Mouse (Mus musculus) lung, postnatal 0 days (tissue): ENCODE data around the gene Haus7. TPM values are rescaled to one million over a fixed set of nuclear protein-coding genes. Genes with fewer than 3 reads are reported as not detected.
A peak's percentile ranks its signal among the peaks of the same experiment; 100 is the strongest.
"Not testable (repeated sequence)": the region's sequence is repeated elsewhere in the genome, so short reads cannot be mapped to it uniquely, and the experiment has no call there.

Experiments
- ATAC-seq: fragments of 200-750 bp; cut with Nextera tagmentation; 2 replicates; pipeline ENCODE4 v1.8.0; 2017; ENCODE audit warnings: moderate library complexity
- DNase-seq: peaks from one replicate; pipeline ENCODE4 v3.0.0-alpha.2; 2016; ENCODE audit warnings: low spot score
- H3K27ac ChIP-seq: fragments of 300-500 bp; sonication (generic); 2 replicates; pipeline ENCODE4 v1.5.1; 2014; ENCODE audit warnings: antibody characterized with exemption, mild to moderate bottlenecking, low read length, mixed read lengths
- H3K27me3 ChIP-seq: fragments of 300-500 bp; sonication (generic); replicated peaks from 2 replicates; pipeline ENCODE4 v1.6.1; 2014; ENCODE audit warnings: low read length, mixed read lengths; ENCODE audit not compliant: insufficient read depth
- H3K36me3 ChIP-seq: fragments of 300-500 bp; sonication (generic); 2 replicates; pipeline ENCODE4 v1.6.1; 2014; ENCODE audit warnings: low read length, mixed read lengths; ENCODE audit not compliant: insufficient read depth
- H3K4me1 ChIP-seq: fragments of 300-500 bp; sonication (generic); 2 replicates; pipeline ENCODE4 v1.6.1; 2014; ENCODE audit warnings: antibody characterized with exemption, low read depth, low read length, mixed read lengths; ENCODE audit not compliant: insufficient read depth
- H3K4me2 ChIP-seq: fragments of 300-500 bp; sonication (generic); replicated peaks from 2 replicates; pipeline ENCODE4 v1.6.1; 2014; ENCODE audit warnings: low read depth, mild to moderate bottlenecking, low read length, moderate library complexity, mixed read lengths
- H3K4me3 ChIP-seq: fragments of 300-500 bp; sonication (generic); 2 replicates; pipeline ENCODE4 v1.5.1; 2014; ENCODE audit warnings: low read depth, low read length
- H3K9ac ChIP-seq: fragments of 300-500 bp; sonication (generic); replicated peaks from 2 replicates; pipeline ENCODE4 v1.6.1; 2014; ENCODE audit warnings: low read depth, mild to moderate bottlenecking
- H3K9me3 ChIP-seq: fragments of 300-500 bp; sonication (generic); 2 replicates; pipeline ENCODE4 v1.6.1; 2016; ENCODE audit warnings: low read length, mixed read lengths
- CTCF ChIP-seq: IDR thresholded peaks from 2 replicates; pipeline ENCODE4 v1.5.1; 2016; ENCODE audit warnings: antibody characterized with exemption, mild to moderate bottlenecking
- EP300 ChIP-seq: IDR thresholded peaks from 2 replicates; pipeline ENCODE4 v1.6.1; 2016; ENCODE audit warnings: antibody characterized with exemption, mild to moderate bottlenecking, control low read depth
- WGBS: fragments of 180-500 bp; shearing (Covaris S2); extraction: QIAGEN DNeasy Blood & Tissue Kit; methylation state at CpG from one replicate; pipeline ENCODE4 v1.1.7; 2014; 5-methylcytosine and 5-hydroxymethylcytosine counted together
- polyA plus RNA-seq: library from polyadenylated mRNA; unstranded; fragments of >200 nt; fragmentation: Nextera tagmentation; extraction: Ambion mirVana; gene quantifications from 2 replicates; pipeline ENCODE4 v1.2.1, GENCODE M21; 2015

The Haus7 gene
- polyA plus RNA-seq, 1 experiment from 2014 or later: 31.8 TPM

DNA sequence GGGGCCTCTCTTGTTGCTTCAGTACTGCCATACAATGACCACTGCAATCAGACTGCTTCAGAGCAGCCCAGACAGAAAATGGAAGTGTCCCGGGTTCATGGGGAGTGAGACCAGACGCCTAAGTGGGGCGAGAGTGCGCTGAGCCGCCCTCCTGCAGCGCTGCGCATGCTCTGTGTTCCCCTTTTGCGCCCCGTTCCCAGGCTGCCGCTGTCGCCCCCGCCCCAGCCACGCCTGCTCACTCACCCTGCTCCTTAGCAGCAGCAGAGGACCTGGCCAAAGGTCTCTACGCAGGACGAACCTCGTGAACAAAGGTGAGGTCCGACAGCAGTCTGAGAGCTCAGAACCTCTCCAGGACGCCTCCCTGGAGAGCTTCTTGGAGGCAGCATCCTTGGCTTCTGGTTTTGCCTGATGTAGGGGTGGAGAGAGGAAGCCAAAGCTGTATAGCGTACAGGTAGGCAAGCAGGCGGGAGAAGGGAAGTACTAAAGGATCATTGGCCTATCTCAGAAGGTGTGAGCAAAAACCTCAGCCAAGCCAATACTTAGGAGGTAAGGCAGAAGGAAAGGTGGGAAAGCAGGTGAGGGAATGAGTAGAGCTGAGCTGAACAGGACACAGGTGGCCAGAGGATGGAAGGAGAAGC is 47.8 kb downstream of the Haus7 start, which contains the start of gene Zfp92:
Gene Zfp92, plus strand, starts transcription at position 217 of the 638 bp plus-strand sequence.
- Histone ChIP-seq H3K27ac (no peak within 1 kb of the TSS), H3K9ac (no peak within 1 kb of the TSS), H3K9me3 (no peaks in the 10 kb centered on the region), H3K4me3 (peak within 1 kb of the TSS; percentile 5; the same call in 1 of the 2 replicates), H3K36me3 (no peaks in the 10 kb centered on the region), H3K27me3 (no peaks in the 10 kb centered on the region), H3K4me1 (no peaks in the 10 kb centered on the region), H3K4me2 (peak within 1 kb of the TSS; percentile 50)
- WGBS: 28% methylated on average over 17 of the region's 20 CpGs
- DNase-seq (peak; percentile 5), ATAC-seq (no peak)
- TF ChIP-seq EP300 (no peak), CTCF (no peak)

GRCm38 (mm10) chrX:73401616-73402015 is 57.2 kb downstream of the Haus7 start:
- no peak for DNase-seq
- Histone ChIP-seq H3K36me3 (no peaks in the 10 kb centered on the region), H3K27ac (no peak overlapping the region), H3K9me3 (no peaks in the 10 kb centered on the region), H3K4me3 (no peak overlapping the region), H3K4me2 (no peak overlapping the region), H3K27me3 (no peaks in the 10 kb centered on the region), H3K4me1 (no peaks in the 10 kb centered on the region), H3K9ac (no peak overlapping the region)
- WGBS: 89% methylated on average over 12 of the region's 12 CpGs
- no peak for ATAC-seq
- TF ChIP-seq CTCF (no peak), EP300 (no peak)

DNA sequence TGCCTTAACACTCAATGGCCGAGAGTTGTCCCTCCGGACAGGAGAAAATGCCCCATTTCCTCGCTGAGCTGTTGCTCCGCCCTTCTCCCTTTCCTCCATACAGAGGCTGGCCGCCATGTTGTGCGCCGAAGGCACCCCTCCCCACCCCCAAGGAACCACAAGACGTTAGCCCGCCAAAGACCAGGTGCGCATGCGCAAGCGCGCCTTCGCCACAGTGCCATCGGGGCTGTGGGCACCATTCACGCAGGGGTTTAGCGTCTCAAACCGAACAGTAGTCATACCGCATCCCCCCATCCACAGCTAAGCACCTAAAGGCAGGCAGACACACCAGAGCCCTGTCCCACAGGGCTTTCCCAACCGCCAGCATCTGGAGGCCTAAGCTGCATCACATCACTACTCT is 57.9 kb downstream of the Haus7 start:
- Histone ChIP-seq H3K27me3 (no peaks in the 10 kb centered on the region), H3K36me3 (no peaks in the 10 kb centered on the region), H3K4me3 (no peak overlapping the region), H3K27ac (no peak overlapping the region), H3K9ac (no peak overlapping the region), H3K4me1 (no peaks in the 10 kb centered on the region), H3K9me3 (no peaks in the 10 kb centered on the region), H3K4me2 (no peak overlapping the region)
- no peak for DNase-seq
- TF ChIP-seq CTCF: no peak
- TF ChIP-seq EP300: no peak
- no peak for ATAC-seq
- 86% methylated on average over 12 of the region's 20 CpGs for WGBS

- H3K4me3 ChIP-seq: not testable (repeated sequence)
Observed at GRCm38 (mm10) chrX:73398636-73399035, 60.2 kb downstream of the Haus7 start, which contains the start of gene Gm18336. TSS of gene Gm18336 (minus strand) at chrX:73398736.

GRCm38 (mm10) chrX:73396446-73396845 is 62.4 kb downstream of the Haus7 start:
- ATAC-seq: no peak
- Histone ChIP-seq H3K4me3 (no peak overlapping the region), H3K4me1 (no peaks in the 10 kb centered on the region), H3K27ac (no peak overlapping the region), H3K27me3 (no peaks in the 10 kb centered on the region), H3K9me3 (no peaks in the 10 kb centered on the region), H3K36me3 (no peaks in the 10 kb centered on the region), H3K9ac (no peak overlapping the region), H3K4me2 (no peak overlapping the region)
- TF ChIP-seq CTCF (no peak), EP300 (no peak)
- DNase-seq: no peak
- WGBS: 69% methylated on average over 1 of the region's 1 CpGs

More at GRCm38 (mm10) chrX:73398636-73399035, 60.2 kb downstream of the Haus7 start, which contains the start of gene Gm18336:
- not testable (repeated sequence) for H3K4me2 ChIP-seq, DNase-seq, H3K9ac ChIP-seq, ATAC-seq, H3K9me3 ChIP-seq, H3K4me1 ChIP-seq, H3K27ac ChIP-seq, H3K27me3 ChIP-seq, H3K36me3 ChIP-seq
- WGBS: 63% methylated on average over 2 of the region's 2 CpGs

DNA sequence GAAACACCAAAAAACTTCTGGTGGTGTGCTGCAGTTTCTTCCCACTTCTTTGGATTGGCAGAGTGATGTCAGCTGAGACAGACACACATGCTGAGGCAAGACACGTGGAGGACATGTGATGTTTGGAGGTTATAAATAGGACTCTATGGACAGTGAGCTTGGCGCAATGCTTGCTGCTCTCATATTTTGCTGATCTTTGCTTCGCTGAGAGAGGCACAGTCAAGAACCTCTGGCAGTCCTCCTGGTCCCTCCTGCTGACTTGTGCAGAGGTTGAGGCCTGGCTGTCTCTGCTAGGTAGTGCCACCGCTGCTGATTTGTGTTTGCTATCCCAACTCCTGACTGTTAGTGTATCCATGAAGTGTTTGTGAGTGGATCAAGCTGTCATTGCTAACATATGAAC is 67.4 kb downstream of the Haus7 start:
- DNase-seq (no peak), ATAC-seq (no peak)
- TF ChIP-seq CTCF (no peak), EP300 (no peak)
- Histone ChIP-seq H3K36me3 (no peaks in the 10 kb centered on the region), H3K9ac (no peak overlapping the region), H3K4me3 (no peak overlapping the region), H3K4me1 (no peaks in the 10 kb centered on the region), H3K4me2 (no peak overlapping the region), H3K27ac (no peak overlapping the region), H3K9me3 (no peaks in the 10 kb centered on the region), H3K27me3 (no peaks in the 10 kb centered on the region)
- WGBS: 65% methylated on average over 4 of the region's 4 CpGs

Other genes with a start within 250 kb of the Haus7 start
- gene Xlr4b, start 244.7 kb downstream of the Haus7 start, polyA plus RNA-seq: 0.19 and 0.78 TPM in 2 replicates
- gene F8a, start 230.8 kb downstream of the Haus7 start, polyA plus RNA-seq: 15.4 and 16.1 TPM in 2 replicates
- 0.50 TPM in 1 of 2 replicates, not detected in the other for gene Xlr4c, start 215.9 kb downstream of the Haus7 start, polyA plus RNA-seq
- gene Xlr3c, start 193.7 kb downstream of the Haus7 start, polyA plus RNA-seq: not detected in 2 replicates
- gene Xlr5a, start 166.1 kb downstream of the Haus7 start, polyA plus RNA-seq: not detected in 2 replicates
- gene Xlr5c, start 166.1 kb downstream of the Haus7 start, polyA plus RNA-seq: not detected in 2 replicates
- not detected in 2 replicates for gene Gm45015, start 122.2 kb downstream of the Haus7 start, polyA plus RNA-seq
- gene Zfp275, start 116.4 kb downstream of the Haus7 start, polyA plus RNA-seq: 3.6 and 4.3 TPM in 2 replicates
- gene Gm18336, start 60.3 kb downstream of the Haus7 start, polyA plus RNA-seq: not detected in 2 replicates
- 0.07 TPM in 1 of 2 replicates, not detected in the other for gene Zfp92, start 47.9 kb downstream of the Haus7 start, polyA plus RNA-seq
- gene Trex2, start 23.7 kb downstream of the Haus7 start, polyA plus RNA-seq: 0.27 TPM in 1 of 2 replicates, not detected in the other
- 175 and 176 TPM in 2 replicates for gene Bgn, start 24.6 kb upstream of the Haus7 start, polyA plus RNA-seq
- not detected in 2 replicates for gene Atp2b3, start 44.0 kb upstream of the Haus7 start, polyA plus RNA-seq
- 2.2 and 2.4 TPM in 2 replicates for gene Dusp9, start 180.4 kb upstream of the Haus7 start, polyA plus RNA-seq
- 3.9 and 5.5 TPM in 2 replicates for gene Pnck, start 201.1 kb upstream of the Haus7 start, polyA plus RNA-seq
- gene Slc6a8, start 214.1 kb upstream of the Haus7 start, polyA plus RNA-seq: 7.5 and 7.8 TPM in 2 replicates